Mouse (Mus musculus) megakaryocyte, adult 5-6 weeks (primary cell): ENCODE results near the gene Pstk. TPM values are rescaled to one million over a fixed set of nuclear protein-coding genes. Genes with fewer than 3 reads are reported as not detected.
"Not testable (repeated sequence)": the region's sequence is repeated elsewhere in the genome, so short reads cannot be mapped to it uniquely, and the experiment has no call there.

ENCODE experiments used
- ATAC-seq: 2 replicates; pipeline ENCODE4 v1.8.0; 2016; ENCODE audit warnings: mild to moderate bottlenecking, inconsistent platforms; ENCODE audit not compliant: poor library complexity, severe bottlenecking
- total RNA-seq, 2 experiments: library from RNA; stranded (forward) in 1 of 2; stranded (reverse) in 1 of 2; fragments of 153-499, 151-499 nt in 1 of 2; fragments of 221-1000, 200-1000 nt in 1 of 2; gene quantifications; 2 replicates each; pipeline versions ENCODE4 v1.2.3 to v1.2.4; 2015 to 2017

The Pstk gene
- total RNA-seq (2015): 16.1 and 17.4 TPM in 2 replicates
- 7.2 and 13.3 TPM in 2 replicates for total RNA-seq (2017)

- ATAC-seq: peak; percentile 93
Measured at GRCm38 (mm10) chr7:131370648-131371469, at the start of gene Pstk. TSS of gene Pstk (plus strand) at chr7:131371141.

- no peak for ATAC-seq
Measured at GRCm38 (mm10) chr7:131322192-131322591, 48.7 kb upstream of the Pstk start, which contains the start of gene Cuzd1. TSS of gene Cuzd1 (minus strand) at chr7:131322292.

- no peak for ATAC-seq
Measured at GRCm38 (mm10) chr7:131327054-131327453, 43.9 kb upstream of the Pstk start.

GRCm38 (mm10) chr7:131329416-131329815, 41.5 kb upstream of the Pstk start, which contains the start of gene Fam24b:
TSS of gene Fam24b (minus strand) at chr7:131329516.
- no peak for ATAC-seq

GRCm38 (mm10) chr7:131331688-131332087, 39.3 kb upstream of the Pstk start:
- peak; percentile 63 for ATAC-seq

GRCm38 (mm10) chr7:131333564-131333963, 37.4 kb upstream of the Pstk start, which contains the start of gene Fam24a:
TSS of gene Fam24a (plus strand) at chr7:131333864.
- no peak for ATAC-seq

- ATAC-seq: no peak
Measured at GRCm38 (mm10) chr7:131337502-131338068, 33.4 kb upstream of the Pstk start.

- no peak for ATAC-seq
Measured at GRCm38 (mm10) chr7:131345856-131346541, 24.9 kb upstream of the Pstk start.

- peak; percentile 81 for ATAC-seq
Measured at GRCm38 (mm10) chr7:131356105-131356504, 14.8 kb upstream of the Pstk start.

GRCm38 (mm10) chr7:131362269-131362614, 8.7 kb upstream of the Pstk start:
- ATAC-seq: peak; percentile 62

- peak; percentile 91 for ATAC-seq
Measured at GRCm38 (mm10) chr7:131362615-131363300, 8.2 kb upstream of the Pstk start, which contains the start of gene 2310057M21Rik. TSS of gene 2310057M21Rik (minus strand) at chr7:131362759.

- no peak for ATAC-seq
Measured at GRCm38 (mm10) chr7:131364131-131364530, 6.8 kb upstream of the Pstk start.

GRCm38 (mm10) chr7:131371470-131371860, 524 bp downstream of the Pstk start:
- no peak for ATAC-seq

- ATAC-seq: peak; percentile 24
Measured at GRCm38 (mm10) chr7:131371880-131372651, 1.1 kb downstream of the Pstk start.

GRCm38 (mm10) chr7:131391761-131392160, 20.8 kb downstream of the Pstk start:
- ATAC-seq: not testable (repeated sequence)

- no peak for ATAC-seq
Measured at GRCm38 (mm10) chr7:131409321-131409987, 38.5 kb downstream of the Pstk start.

GRCm38 (mm10) chr7:131409988-131410385, 39.0 kb downstream of the Pstk start:
- ATAC-seq: peak; percentile 38; the same call in 1 of the 2 replicates

- ATAC-seq: peak; percentile 98
Measured at GRCm38 (mm10) chr7:131410416-131411058, 39.6 kb downstream of the Pstk start, which contains the start of the genes Ikzf5 and Acadsb. TSS of gene Ikzf5 (minus strand) at chr7:131410521. TSS of gene Acadsb (plus strand) at chr7:131410601.
